Mouse (Mus musculus): ENCODE measurements around the gene Tnpo3.

DNA sequence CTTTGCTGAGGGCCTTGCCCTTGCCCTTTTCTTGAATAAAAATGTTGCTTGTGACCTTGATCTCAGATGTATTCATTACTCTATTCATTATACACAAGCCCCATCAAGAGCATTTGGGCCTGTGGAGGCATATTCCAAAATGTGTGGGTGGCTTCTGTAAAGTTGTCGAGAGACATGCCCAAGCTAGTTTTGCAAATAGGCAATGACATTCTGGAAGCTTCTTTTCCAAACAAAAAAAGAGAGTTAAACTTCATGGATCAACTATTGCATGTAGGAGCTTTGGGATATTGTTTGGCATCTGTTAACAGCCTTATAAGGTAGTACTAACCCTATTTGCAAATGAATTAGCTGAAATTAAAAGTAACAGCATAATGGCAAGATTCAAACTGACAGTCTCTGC is 61.6 kb downstream of the Tnpo3 start:
- no peak for TF ChIP-seq CTCF (IDR thresholded peaks at IDR 0.05; ENCODE audit: low read depth, low read length)
- TF ChIP-seq POLR2A (IDR thresholded peaks at IDR 0.05; ENCODE audit: extremely low read depth, insufficient read depth, low read length), result no peak

Measured in liver, adult 2 months (tissue).